Comparison of ENCODE assay signal across 28 mouse cellular contexts in the genomic region with DNA sequence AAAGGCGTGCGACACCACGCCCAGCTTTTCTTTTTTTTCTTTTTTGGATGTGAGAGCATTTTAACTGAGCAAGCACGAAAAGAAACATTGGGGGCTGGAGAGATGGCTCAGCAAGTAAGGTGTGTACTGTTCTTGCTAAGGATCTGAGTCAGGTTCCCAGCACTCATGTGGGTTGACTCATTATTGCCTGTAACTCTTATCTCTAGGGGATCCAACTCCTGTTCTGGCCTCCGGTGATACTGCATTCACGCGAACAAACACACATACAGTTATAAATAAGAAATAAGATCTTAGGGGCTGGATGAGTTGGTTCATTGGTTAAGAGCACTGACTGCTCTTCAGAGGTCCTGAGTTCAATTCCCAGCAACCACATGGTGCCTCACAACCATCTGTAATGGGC. TPM values are rescaled to one million over a fixed set of nuclear protein-coding genes. Genes with fewer than 3 reads are reported as not detected.
A peak's percentile ranks its signal among the peaks of the same experiment; 100 is the strongest.
DNase-seq lines count a peak whose midpoint lies in the region; ATAC-seq and TF ChIP-seq lines count a peak whose summit lies in the region.
"Had no signal": no experiment of that assay in that cellular context is flagged by ENCODE, and none has a peak within 500 bp of the region (broad histone marks: within the 10 kb centered on the region; RNA-seq: fewer than 3 reads in every experiment).

No protein-coding gene starts in this region.

- peak; percentile 20 for DNase-seq in cerebellum, adult 9-10 months
- no peak for DNase-seq in cerebellum, adult 8-10 months
- no peak for DNase-seq in liver, embryonic 13.5 days
- DNase-seq in liver, postnatal 0 days: no peak
- DNase-seq in MEL (ENCODE audit: low read depth, low spot score): peak; percentile 76
- no peak for DNase-seq in kidney, adult 11 months
- DNase-seq: adrenal gland, adult 2 months; adrenal gland, postnatal 10 days; adrenal gland, postnatal 25 days; B cell, adult 2 months; cerebellum, adult 11-12 months; cerebellum, adult 2 months; cerebellum, postnatal 10 days; cerebellum, postnatal 36 days; embryo, embryonic 11 days; forebrain, postnatal 0 days had no signal

- no peak for ATAC-seq in liver, embryonic 13.5 days (ENCODE audit: low read depth)
- no peak for ATAC-seq in liver, postnatal 0 days
- ATAC-seq in megakaryocyte-erythroid progenitor cell, adult 5-6 weeks (replicated peaks; ENCODE audit: low FRiP score, low TSS enrichment, poor library complexity, severe bottlenecking): 0 out of 2 replicates have a peak, but pooled peaks have one; percentile 38
- ATAC-seq in monocyte, adult 5-6 weeks (replicated peaks; ENCODE audit: insufficient number of reproducible peaks, low FRiP score, low TSS enrichment, poor library complexity, severe bottlenecking): no peak
- ATAC-seq: CD4-positive, CD25-positive, alpha-beta regulatory T cell, adult 4 months; forebrain, embryonic 13.5 days; forebrain, embryonic 15.5 days; forebrain, postnatal 0 days had no signal

- TF ChIP-seq CTCF in liver, postnatal 0 days (IDR thresholded peaks at IDR 0.05; ENCODE audit: low read depth): no peak
- TF ChIP-seq CTCF in MEL (IDR thresholded peaks at IDR 0.05 in 2 of 3, conservative IDR thresholded peaks at IDR 0.05 in 1 of 3; ENCODE audit: control insufficient read depth in 1 of 3, insufficient read depth in 1 of 3, low read depth in 2 of 3, low read length in 3 of 3, poor library complexity in 1 of 3, severe bottlenecking in 1 of 3): no peak

- 0 out of 2 replicates have a peak, but pooled peaks cover under 1% of the 10 kb centered on the region for H3K36me3 ChIP-seq in liver, embryonic 13.5 days
- H3K36me3 ChIP-seq in liver, postnatal 0 days (replicated peaks; ENCODE audit: insufficient read depth, low read length): no peaks in the 10 kb centered on the region
- peaks cover 0 to 19% of the 10 kb centered on the region in 2 experiments; a peak in 2 of 4 replicates for H3K36me3 ChIP-seq in MEL (ENCODE audit: control insufficient read depth in 1 of 2, insufficient read depth in 2 of 2, low read length in 2 of 2)
- H3K36me3 ChIP-seq: embryonic facial prominence, embryonic 15.5 days; forebrain, embryonic 15.5 days had no signal

- no peak overlapping the region for H3K9ac ChIP-seq in liver, embryonic 13.5 days
- H3K9ac ChIP-seq in liver, postnatal 0 days (replicated peaks): no peak overlapping the region
- peak overlapping the region; percentile 12; the same call in 1 of the 2 replicates for H3K9ac ChIP-seq in MEL (ENCODE audit: control insufficient read depth, low read depth, low read length, poor library complexity, severe bottlenecking)
- H3K9ac ChIP-seq: embryonic facial prominence, embryonic 13.5 days; embryonic facial prominence, embryonic 15.5 days; forebrain, embryonic 13.5 days; forebrain, embryonic 15.5 days; forebrain, postnatal 0 days had no signal

- H3K79me2 ChIP-seq in MEL (ENCODE audit: control insufficient read depth, insufficient read depth, low read length, poor library complexity): peaks cover 30% of the 10 kb centered on the region

- no peak overlapping the region for H3K4me2 ChIP-seq in liver, embryonic 13.5 days
- no peak overlapping the region for H3K4me2 ChIP-seq in liver, postnatal 0 days (ENCODE audit: low read depth, low read length)
- H3K4me2 ChIP-seq: embryonic facial prominence, embryonic 13.5 days; embryonic facial prominence, embryonic 15.5 days; forebrain, embryonic 13.5 days; forebrain, embryonic 15.5 days had no signal

- H3K27me3 ChIP-seq in liver, embryonic 13.5 days: no peaks in the 10 kb centered on the region
- H3K27me3 ChIP-seq in liver, postnatal 0 days (ENCODE audit: insufficient read depth, low read length): no peaks in the 10 kb centered on the region
- no peaks in the 10 kb centered on the region for H3K27me3 ChIP-seq in MEL (ENCODE audit: control insufficient read depth in 1 of 2, insufficient read depth in 2 of 2, low read length in 2 of 2)
- H3K27me3 ChIP-seq: CH12.LX; embryonic facial prominence, embryonic 13.5 days; embryonic facial prominence, embryonic 15.5 days; forebrain, embryonic 13.5 days; forebrain, embryonic 15.5 days had no signal

- no peaks in the 10 kb centered on the region for H3K9me3 ChIP-seq in liver, embryonic 13.5 days (replicated peaks)
- no peaks in the 10 kb centered on the region for H3K9me3 ChIP-seq in liver, postnatal 0 days (ENCODE audit: low read length)
- no peaks in the 10 kb centered on the region for H3K9me3 ChIP-seq in MEL (replicated peaks; ENCODE audit: insufficient read depth, low read length)
- H3K9me3 ChIP-seq: embryonic facial prominence, embryonic 13.5 days; embryonic facial prominence, embryonic 15.5 days; forebrain, embryonic 10.5 days; forebrain, embryonic 13.5 days; forebrain, embryonic 15.5 days; G1E had no signal

- WGBS in liver, embryonic 13.5 days (ENCODE audit: insufficient replicate concordance): 57% methylated on average over 7 of the region's 7 CpGs
- WGBS in liver, postnatal 0 days (ENCODE audit: insufficient replicate concordance): 73% methylated on average over 7 of the region's 7 CpGs

- no peak for TF ChIP-seq EP300 in liver, postnatal 0 days (IDR thresholded peaks at IDR 0.05; ENCODE audit: low read depth)
- TF ChIP-seq EP300 in MEL (IDR thresholded peaks at IDR 0.05; ENCODE audit: low read depth in 1 of 2, low read length in 2 of 2): peak; percentile 27 to 53; a peak in 3 of 4 replicates

- H3K4me3 ChIP-seq in liver, embryonic 13.5 days (replicated peaks): no peak overlapping the region
- no peak overlapping the region for H3K4me3 ChIP-seq in liver, postnatal 0 days (ENCODE audit: low read depth, low read length)
- no peak overlapping the region for H3K4me3 ChIP-seq in MEL (ENCODE audit: control insufficient read depth in 1 of 2, insufficient read depth in 1 of 2, low read depth in 2 of 2, low read length in 2 of 2)
- H3K4me3 ChIP-seq: embryonic facial prominence, embryonic 13.5 days; embryonic facial prominence, embryonic 15.5 days; erythroblast, embryonic 14.5 days; forebrain, embryonic 10.5 days; forebrain, embryonic 13.5 days; forebrain, embryonic 15.5 days had no signal

- 0 out of 2 replicates have a peak overlapping the region, but pooled peaks have one; percentile 0 for H3K27ac ChIP-seq in liver, embryonic 13.5 days
- H3K27ac ChIP-seq in liver, postnatal 0 days (ENCODE audit: low read depth): no peak overlapping the region
- peak overlapping the region; percentile 61 for H3K27ac ChIP-seq in MEL (ENCODE audit: control insufficient read depth, low read depth, low read length)
- H3K27ac ChIP-seq: embryonic facial prominence, embryonic 13.5 days; embryonic facial prominence, embryonic 15.5 days; forebrain, embryonic 10.5 days; forebrain, embryonic 13.5 days; forebrain, embryonic 15.5 days had no signal

- no peak for TF ChIP-seq RAD21 in MEL (IDR thresholded peaks at IDR 0.05; ENCODE audit: low read depth, low read length)

- H3K4me1 ChIP-seq in liver, embryonic 13.5 days (replicated peaks): peaks cover 45% of the 10 kb centered on the region
- H3K4me1 ChIP-seq in liver, postnatal 0 days (ENCODE audit: insufficient read depth): peaks cover 15% of the 10 kb centered on the region
- peaks cover 9 to 16% of the 10 kb centered on the region in 2 experiments; a peak in 3 of 4 replicates for H3K4me1 ChIP-seq in MEL (ENCODE audit: control insufficient read depth in 1 of 2, insufficient read depth in 2 of 2, low read length in 2 of 2)

- no peak for TF ChIP-seq POLR2A in MEL (IDR thresholded peaks at IDR 0.05; ENCODE audit: control insufficient read depth in 1 of 2, insufficient read depth in 1 of 2, low read depth in 1 of 2, low read length in 2 of 2, poor library complexity in 1 of 2)

RNA-seq across cellular contexts. Expression of a gene that starts 1.9 kb away (rescaled TPM):
- polyA plus RNA-seq in liver, embryonic 13.5 days (2015; fragmentation: Nextera tagmentation; extraction: Ambion mirVana): 16.9 and 17.3 TPM in 2 replicates
- 6.9 and 8.9 TPM in 2 replicates for polyA plus RNA-seq in liver, postnatal 0 days (2015; fragmentation: Nextera tagmentation; extraction: Ambion mirVana)
- 9.9 and 12.0 TPM in 2 replicates for total RNA-seq in MEL (2012; rRNA removed)
- polyA plus RNA-seq in MEL (2012; ENCODE audit: insufficient read depth in 1 of 2, insufficient read length in 2 of 2, low read depth in 1 of 2, low replicate concordance in 2 of 2, missing spikeins in 1 of 2): 10 to 100 TPM in 1 of 2 experiments, not detected in 1; 29.6 TPM
- 24.1 and 37.8 TPM in 2 replicates for total RNA-seq in megakaryocyte-erythroid progenitor cell, adult 5-6 weeks (2014; fragmentation: Nextera tagmentation)
- 22.0 and 25.1 TPM in 2 replicates for total RNA-seq in megakaryocyte-erythroid progenitor cell, adult 5-6 weeks (2017)
- total RNA-seq in monocyte, adult 5-6 weeks (2017): 17.3 to 29.1 TPM (median 20.7 TPM) in 3 replicates

RNA-seq across cellular contexts. Expression of a gene that starts 10.9 kb away (rescaled TPM):
- polyA plus RNA-seq in liver, embryonic 13.5 days (2015; fragmentation: Nextera tagmentation; extraction: Ambion mirVana): 53.3 and 62.2 TPM in 2 replicates
- 27.8 and 28.2 TPM in 2 replicates for polyA plus RNA-seq in liver, postnatal 0 days (2015; fragmentation: Nextera tagmentation; extraction: Ambion mirVana)
- 56.7 and 62.6 TPM in 2 replicates for total RNA-seq in MEL (2012; rRNA removed)
- 10 to 100 TPM in 1 of 2 experiments, not detected in 1; 76.4 TPM for polyA plus RNA-seq in MEL (2012; ENCODE audit: insufficient read depth in 1 of 2, insufficient read length in 2 of 2, low read depth in 1 of 2, low replicate concordance in 2 of 2, missing spikeins in 1 of 2)
- total RNA-seq in megakaryocyte-erythroid progenitor cell, adult 5-6 weeks (2014; fragmentation: Nextera tagmentation): 46.1 and 55.7 TPM in 2 replicates
- 71.5 and 106 TPM in 2 replicates for total RNA-seq in megakaryocyte-erythroid progenitor cell, adult 5-6 weeks (2017)
- total RNA-seq in monocyte, adult 5-6 weeks (2017): 16.0 to 41.7 TPM (median 37.0 TPM) in 3 replicates

RNA-seq across cellular contexts. Expression of a gene that starts 39.9 kb away (rescaled TPM):
- 0.44 and 1.2 TPM in 2 replicates for polyA plus RNA-seq in liver, embryonic 13.5 days (2015; fragmentation: Nextera tagmentation; extraction: Ambion mirVana)
- polyA plus RNA-seq in liver, postnatal 0 days (2015; fragmentation: Nextera tagmentation; extraction: Ambion mirVana): 0.30 and 0.73 TPM in 2 replicates
- total RNA-seq in MEL (2012; rRNA removed): 0.52 and 0.85 TPM in 2 replicates
- polyA plus RNA-seq in MEL (2012; ENCODE audit: insufficient read depth in 1 of 2, insufficient read length in 2 of 2, low read depth in 1 of 2, low replicate concordance in 2 of 2, missing spikeins in 1 of 2): under 1 TPM in 1 of 2 experiments, not detected in 1; 0.40 TPM
- total RNA-seq in megakaryocyte-erythroid progenitor cell, adult 5-6 weeks (2014; fragmentation: Nextera tagmentation): not detected in 2 replicates
- not detected in 2 replicates for total RNA-seq in megakaryocyte-erythroid progenitor cell, adult 5-6 weeks (2017)
- total RNA-seq in monocyte, adult 5-6 weeks (2017): not detected in 3 replicates
- total RNA-seq: common myeloid progenitor, adult 5-6 weeks; G1E had no signal

RNA-seq across cellular contexts. Expression of a gene that starts 51.2 kb away (rescaled TPM):
- polyA plus RNA-seq in liver, embryonic 13.5 days (2015; fragmentation: Nextera tagmentation; extraction: Ambion mirVana): 40.3 and 48.5 TPM in 2 replicates
- polyA plus RNA-seq in liver, postnatal 0 days (2015; fragmentation: Nextera tagmentation; extraction: Ambion mirVana): 26.9 and 27.6 TPM in 2 replicates
- total RNA-seq in MEL (2012; rRNA removed): 78.2 and 80.4 TPM in 2 replicates
- polyA plus RNA-seq in MEL (2012; ENCODE audit: insufficient read depth in 1 of 2, insufficient read length in 2 of 2, low read depth in 1 of 2, low replicate concordance in 2 of 2, missing spikeins in 1 of 2): 100 to 1,000 TPM; 103 to 979 TPM
- 54.6 and 67.9 TPM in 2 replicates for total RNA-seq in megakaryocyte-erythroid progenitor cell, adult 5-6 weeks (2014; fragmentation: Nextera tagmentation)
- 61.7 and 65.6 TPM in 2 replicates for total RNA-seq in megakaryocyte-erythroid progenitor cell, adult 5-6 weeks (2017)
- total RNA-seq in monocyte, adult 5-6 weeks (2017): 47.1 to 94.4 TPM (median 48.4 TPM) in 3 replicates

Comparison
In these comparisons a context has a peak if more than half of its experiments do, and no peak if none do; other contexts are left out.
1. DNase-seq: peak in cerebellum, adult 9-10 months (single experiment) and MEL (single experiment); none in cerebellum, adult 8-10 months (single experiment), liver, embryonic 13.5 days (single experiment), liver, postnatal 0 days (single experiment) and kidney, adult 11 months (single experiment).